Mouse (Mus musculus): ENCODE measurements around the gene Rpl28.

GRCm38 (mm10) chr7:4782759-4783158 is 9.9 kb upstream of the Rpl28 start, which contains the start of the genes Il11 and Tmem190:
- TF ChIP-seq CTCF (IDR thresholded peaks at IDR 0.05; ENCODE audit: low read depth, low read length): no peak
- TF ChIP-seq POLR2A (IDR thresholded peaks at IDR 0.05; ENCODE audit: extremely low read depth, insufficient read depth, low read length): no peak
